Mouse (Mus musculus) CH12.LX (cell line): ENCODE results near the gene Bicc1.

Experiments used
- BHLHE40 ChIP-seq: IDR thresholded peaks from 2 replicates; pipeline ENCODE4 v1.6.1; 2011; ENCODE audit warnings: mild to moderate bottlenecking, low read depth, low read length, improper control_type of control experiment
- CTCF ChIP-seq, 2 experiments: IDR thresholded peaks in 1 of 2; conservative IDR thresholded peaks in 1 of 2; 2 replicates each; pipeline ENCODE4 v1.5.1; 2011 to 2012; ENCODE audit warnings: low read depth in 2 of 2, low read length in 2 of 2, improper control_type of control experiment in 1 of 2, inconsistent platforms in 1 of 2, mild to moderate bottlenecking in 1 of 2, moderate library complexity in 1 of 2
- EP300 ChIP-seq: IDR thresholded peaks from 2 replicates; pipeline ENCODE4 v1.6.1; 2011; ENCODE audit warnings: low read length, improper control_type of control experiment
- IRF4 ChIP-seq: IDR thresholded peaks from 2 replicates; pipeline ENCODE4 v1.6.1; 2014; ENCODE audit warnings: low read depth, mild to moderate bottlenecking, inconsistent platforms, low read length, improper control_type of control experiment
- MAFK ChIP-seq: IDR thresholded peaks from 2 replicates; pipeline ENCODE4 v1.6.1; 2011; ENCODE audit warnings: low read length, improper control_type of control experiment; ENCODE audit not compliant: insufficient replicate concordance
- NRF1 ChIP-seq: IDR thresholded peaks from 2 replicates; pipeline ENCODE4 v1.6.1; 2014; ENCODE audit warnings: low read depth, mild to moderate bottlenecking, inconsistent platforms, low read length, improper control_type of control experiment, moderate library complexity
- POLR2A ChIP-seq: IDR thresholded peaks from 2 replicates; pipeline ENCODE4 v1.6.1; 2011; ENCODE audit warnings: low read depth, mild to moderate bottlenecking, improper control_type of control experiment, low read length
- USF1 ChIP-seq: IDR thresholded peaks from 2 replicates; pipeline ENCODE4 v1.6.1; 2014; ENCODE audit warnings: low read depth, mild to moderate bottlenecking, inconsistent platforms, low read length, improper control_type of control experiment
- ZKSCAN1 ChIP-seq: IDR thresholded peaks from 2 replicates; pipeline ENCODE4 v1.6.1; 2012; ENCODE audit warnings: low read depth, inconsistent platforms, low read length, improper control_type of control experiment, borderline replicate concordance

- TF ChIP-seq IRF4 = no peak
- TF ChIP-seq MAFK = no peak
- no peak for TF ChIP-seq EP300
- no peak for TF ChIP-seq POLR2A
- TF ChIP-seq CTCF (conservative IDR thresholded peaks at IDR 0.05 in 1 of 2, IDR thresholded peaks at IDR 0.05 in 1 of 2; ENCODE audit: low read depth in 2 of 2, low read length in 2 of 2) = no peak
- TF ChIP-seq USF1 = no peak
- TF ChIP-seq BHLHE40 = no peak
- TF ChIP-seq ZKSCAN1 = no peak
- no peak for TF ChIP-seq NRF1
These were observed 255.6 kb downstream of the Bicc1 start for GRCm38 (mm10) chr10:70903936-70904335.
